23 mouse cellular contexts compared by ENCODE assay signal in genomic region chr2:71269332-71269731, GRCm38 (mm10). TPM values are rescaled to one million over a fixed set of nuclear protein-coding genes. Genes with fewer than 3 reads are reported as not detected.
A peak's percentile ranks its signal among the peaks of the same experiment; 100 is the strongest.
DNase-seq lines count a peak whose midpoint lies in the region; ATAC-seq and TF ChIP-seq lines count a peak whose summit lies in the region.
"Had no signal": no experiment of that assay in that cellular context is flagged by ENCODE, and none has a peak within 500 bp of the region (broad histone marks: within the 10 kb centered on the region; RNA-seq: fewer than 3 reads in every experiment).

No protein-coding gene starts in this region.

- no peak for TF ChIP-seq EP300 in MEL (IDR thresholded peaks at IDR 0.05; ENCODE audit: low read depth in 1 of 2, low read length in 2 of 2)

- H3K4me2 ChIP-seq in liver, embryonic 13.5 days, result no peak overlapping the region
- H3K4me2 ChIP-seq in midbrain, embryonic 14.5 days (ENCODE audit: low read length), result no peak overlapping the region
- H3K4me2 ChIP-seq: heart, embryonic 11.5 days; hindbrain, embryonic 13.5 days had no signal

- H3K27me3 ChIP-seq in G1E (ENCODE audit: insufficient read depth, low read length) (no peaks in the 10 kb centered on the region), MEL (ENCODE audit: control insufficient read depth in 1 of 2, insufficient read depth in 2 of 2, low read length in 2 of 2) (no peaks in the 10 kb centered on the region)
- H3K27me3 ChIP-seq in liver, embryonic 13.5 days, result no peaks in the 10 kb centered on the region
- H3K27me3 ChIP-seq in midbrain, embryonic 14.5 days (ENCODE audit: control insufficient read depth, insufficient read depth, low read length), result no peaks in the 10 kb centered on the region
- H3K27me3 ChIP-seq: hindbrain, embryonic 13.5 days; Patski had no signal

- TF ChIP-seq CTCF in G1E (IDR thresholded peaks at IDR 0.05; ENCODE audit: low read depth, low read length), result no peak
- TF ChIP-seq CTCF in MEL (IDR thresholded peaks at IDR 0.05 in 2 of 3, conservative IDR thresholded peaks at IDR 0.05 in 1 of 3; ENCODE audit: control insufficient read depth in 1 of 3, insufficient read depth in 1 of 3, low read depth in 2 of 3, low read length in 3 of 3, poor library complexity in 1 of 3, severe bottlenecking in 1 of 3), result no peak

- intact Hi-C loops in gastrocnemius, postnatal 14 days (cut with DNase I; ENCODE audit: low total_unique reads), result no loop called here

- H3K9me3 ChIP-seq in G1E (replicated peaks) (no peaks in the 10 kb centered on the region), MEL (replicated peaks; ENCODE audit: insufficient read depth, low read length) (no peaks in the 10 kb centered on the region)
- no peaks in the 10 kb centered on the region for H3K9me3 ChIP-seq in liver, embryonic 13.5 days (replicated peaks)
- H3K9me3 ChIP-seq in midbrain, embryonic 14.5 days (ENCODE audit: control insufficient read depth, low read length), result no peaks in the 10 kb centered on the region
- H3K9me3 ChIP-seq: forebrain, embryonic 10.5 days; hindbrain, embryonic 10.5 days; hindbrain, embryonic 13.5 days had no signal

- TF ChIP-seq RAD21 in MEL (IDR thresholded peaks at IDR 0.05; ENCODE audit: low read depth, low read length), result no peak

- H3K36me3 ChIP-seq in G1E (replicated peaks) (peaks cover 51% of the 10 kb centered on the region), MEL (ENCODE audit: control insufficient read depth in 1 of 2, insufficient read depth in 2 of 2, low read length in 2 of 2) (peaks cover 0 to 25% of the 10 kb centered on the region in 2 experiments; a peak in 2 of 4 replicates)
- peaks cover 19% of the 10 kb centered on the region for H3K36me3 ChIP-seq in liver, embryonic 13.5 days
- H3K36me3 ChIP-seq in midbrain, embryonic 14.5 days (ENCODE audit: control insufficient read depth, insufficient read depth, low read length), result peaks cover 31% of the 10 kb centered on the region

- ATAC-seq in G1E (ENCODE audit: extremely low read depth, insufficient number of reproducible peaks, low FRiP score, poor library complexity, severe bottlenecking), result 0 out of 2 replicates have a peak, but pooled peaks have one; percentile 19
- ATAC-seq in liver, embryonic 13.5 days (ENCODE audit: low read depth), result peak; percentile 74
- no peak for ATAC-seq in midbrain, embryonic 14.5 days (ENCODE audit: low FRiP score, low TSS enrichment)
- ATAC-seq: CD4-positive, CD25-positive, alpha-beta regulatory T cell, adult 4 months; forebrain, embryonic 14.5 days; forebrain, postnatal 0 days; hindbrain, embryonic 16.5 days; Patski had no signal

- WGBS in liver, embryonic 13.5 days (ENCODE audit: insufficient replicate concordance), result 16% methylated on average over 1 of the region's 1 CpGs
- 72% methylated on average over 1 of the region's 1 CpGs for WGBS in midbrain, embryonic 14.5 days

- no peak for TF ChIP-seq POLR2A in MEL (IDR thresholded peaks at IDR 0.05; ENCODE audit: control insufficient read depth in 1 of 2, insufficient read depth in 1 of 2, low read depth in 1 of 2, low read length in 2 of 2, poor library complexity in 1 of 2)

- H3K4me3 ChIP-seq in G1E (ENCODE audit: low read depth, low read length) (peak overlapping the region; percentile 55; the same call in 1 of the 2 replicates), MEL (ENCODE audit: control insufficient read depth in 1 of 2, insufficient read depth in 1 of 2, low read depth in 2 of 2, low read length in 2 of 2) (no peak overlapping the region)
- no peak overlapping the region for H3K4me3 ChIP-seq in liver, embryonic 13.5 days (replicated peaks)
- H3K4me3 ChIP-seq in midbrain, embryonic 14.5 days (replicated peaks; ENCODE audit: low read depth, low read length), result no peak overlapping the region
- H3K4me3 ChIP-seq: forebrain, embryonic 10.5 days; gastrocnemius, adult 2 months; hindbrain, embryonic 10.5 days; hindbrain, embryonic 13.5 days had no signal

- H3K27ac ChIP-seq in MEL (ENCODE audit: control insufficient read depth, low read depth, low read length), result peak overlapping the region; percentile 14
- H3K27ac ChIP-seq in liver, embryonic 13.5 days, result peak overlapping the region; percentile 69
- H3K27ac ChIP-seq in midbrain, embryonic 14.5 days (replicated peaks; ENCODE audit: low read depth, low read length), result no peak overlapping the region
- H3K27ac ChIP-seq: forebrain, embryonic 10.5 days; gastrocnemius, adult 2 months; hindbrain, embryonic 10.5 days; hindbrain, embryonic 13.5 days had no signal

- no peak overlapping the region for H3K9ac ChIP-seq in MEL (ENCODE audit: control insufficient read depth, low read depth, low read length, poor library complexity, severe bottlenecking)
- H3K9ac ChIP-seq in liver, embryonic 13.5 days, result no peak overlapping the region
- H3K9ac ChIP-seq in midbrain, embryonic 14.5 days (replicated peaks; ENCODE audit: low read length), result no peak overlapping the region
- H3K9ac ChIP-seq: forebrain, postnatal 0 days; hindbrain, embryonic 13.5 days had no signal

- H3K4me1 ChIP-seq in G1E (ENCODE audit: insufficient read depth, low read depth, low read length) (peaks cover 39% of the 10 kb centered on the region), MEL (ENCODE audit: control insufficient read depth in 1 of 2, insufficient read depth in 2 of 2, low read length in 2 of 2) (peaks cover 23% of the 10 kb centered on the region in 2 experiments)
- H3K4me1 ChIP-seq in liver, embryonic 13.5 days (replicated peaks), result peaks cover 40% of the 10 kb centered on the region
- H3K4me1 ChIP-seq in midbrain, embryonic 14.5 days (ENCODE audit: control insufficient read depth, insufficient read depth, low read length), result no peaks in the 10 kb centered on the region
- H3K4me1 ChIP-seq: forebrain, embryonic 10.5 days; hindbrain, embryonic 10.5 days; hindbrain, embryonic 13.5 days had no signal

- no peaks in the 10 kb centered on the region for H3K79me2 ChIP-seq in MEL (ENCODE audit: control insufficient read depth, insufficient read depth, low read length, poor library complexity)

- no peak for DNase-seq in G1E (ENCODE audit: low spot score)
- peak; percentile 21 for DNase-seq in MEL (ENCODE audit: low read depth, low spot score)
- DNase-seq in liver, embryonic 13.5 days, result peak; percentile 63
- no peak for DNase-seq in midbrain, embryonic 14.5 days
- DNase-seq in gastrocnemius, postnatal 14 days, result no peak
- DNase-seq in gastrocnemius, postnatal 25 days, result no peak
- DNase-seq: adrenal gland, postnatal 10 days; adrenal gland, postnatal 36 days; cerebellum, adult 18-20 months; cerebellum, adult 9-10 months; cerebellum, postnatal 14 days; forebrain, postnatal 0 days; gastrocnemius, adult 2 months; gastrocnemius, postnatal 36 days; heart, postnatal 36 days had no signal

TF ChIP-seq in MEL, 35 proteins besides CTCF, POLR2A, EP300 and RAD21:
- 0 out of 2 replicates have a peak, but pooled peaks have one; percentile 13 for TF ChIP-seq TCF12 (IDR thresholded peaks at IDR 0.05; ENCODE audit: low read depth, low read length)
- TF ChIP-seq TAL1 (IDR thresholded peaks at IDR 0.05; ENCODE audit: low read length), result 0 out of 2 replicates have a peak, but pooled peaks have one; percentile 9
- TF ChIP-seq BHLHE40 (IDR thresholded peaks at IDR 0.05; ENCODE audit: borderline replicate concordance, low read depth, low read length), result no peak
- no peak for TF ChIP-seq CHD2 (IDR thresholded peaks at IDR 0.05; ENCODE audit: low read length)
- TF ChIP-seq E2F4 (IDR thresholded peaks at IDR 0.05; ENCODE audit: borderline replicate concordance, low read depth, low read length), result no peak
- TF ChIP-seq USF1 (IDR thresholded peaks at IDR 0.05; ENCODE audit: low read depth, low read length), result no peak
- TF ChIP-seq HCFC1 (IDR thresholded peaks at IDR 0.05; ENCODE audit: low read depth, low read length), result no peak
TF ChIP-seq in MEL: peak in this region for 2.

RNA-seq across cellular contexts. Expression of gene Dync1i2, which starts 57.8 kb away (rescaled TPM):
- total RNA-seq in G1E (2014; fragmentation: Nextera tagmentation) (134 and 148 TPM in 2 replicates), G1E (2017) (114 and 131 TPM in 2 replicates), MEL (2012; rRNA removed) (21.8 and 23.3 TPM in 2 replicates)
- polyA plus RNA-seq in G1E (2012) (6.5 and 12.0 TPM in 2 replicates), MEL (2012; ENCODE audit: insufficient read depth in 1 of 2, insufficient read length in 2 of 2, low read depth in 1 of 2, low replicate concordance in 2 of 2, missing spikeins in 1 of 2) (100 to 1,000 TPM in 1 of 2 experiments, 10 to 100 TPM in 1; 59.1 to 156 TPM)
- polyA plus RNA-seq in liver, embryonic 13.5 days (2015; fragmentation: Nextera tagmentation; extraction: Ambion mirVana), result 30.9 and 42.0 TPM in 2 replicates
- 184 and 231 TPM in 2 replicates for polyA plus RNA-seq in midbrain, embryonic 14.5 days (2014; fragmentation: Nextera tagmentation; extraction: Ambion mirVana)
- total RNA-seq in gastrocnemius, postnatal 14 days (2021), result 10 to 100 TPM; 44.4 to 45.1 TPM
- total RNA-seq in gastrocnemius, postnatal 25 days (2021), result 10 to 100 TPM; 39.0 to 39.1 TPM

Comparison
In these comparisons a context has a peak if more than half of its experiments do, and no peak if none do; other contexts are left out.
1. DNase-seq: peak in MEL (single experiment) and liver, embryonic 13.5 days (single experiment); none in G1E (single experiment), midbrain, embryonic 14.5 days (single experiment), gastrocnemius, postnatal 14 days (single experiment) and gastrocnemius, postnatal 25 days (single experiment).